Mouse (Mus musculus): ENCODE measurements around the gene Cacna1d. TPM values are rescaled to one million over a fixed set of nuclear protein-coding genes. Genes with fewer than 3 reads are reported as not detected.
A peak's percentile ranks its signal among the peaks of the same experiment; 100 is the strongest.

The Cacna1d gene
- polyA plus RNA-seq, 1 experiment from 2014 or later = 1.5 TPM

DNA sequence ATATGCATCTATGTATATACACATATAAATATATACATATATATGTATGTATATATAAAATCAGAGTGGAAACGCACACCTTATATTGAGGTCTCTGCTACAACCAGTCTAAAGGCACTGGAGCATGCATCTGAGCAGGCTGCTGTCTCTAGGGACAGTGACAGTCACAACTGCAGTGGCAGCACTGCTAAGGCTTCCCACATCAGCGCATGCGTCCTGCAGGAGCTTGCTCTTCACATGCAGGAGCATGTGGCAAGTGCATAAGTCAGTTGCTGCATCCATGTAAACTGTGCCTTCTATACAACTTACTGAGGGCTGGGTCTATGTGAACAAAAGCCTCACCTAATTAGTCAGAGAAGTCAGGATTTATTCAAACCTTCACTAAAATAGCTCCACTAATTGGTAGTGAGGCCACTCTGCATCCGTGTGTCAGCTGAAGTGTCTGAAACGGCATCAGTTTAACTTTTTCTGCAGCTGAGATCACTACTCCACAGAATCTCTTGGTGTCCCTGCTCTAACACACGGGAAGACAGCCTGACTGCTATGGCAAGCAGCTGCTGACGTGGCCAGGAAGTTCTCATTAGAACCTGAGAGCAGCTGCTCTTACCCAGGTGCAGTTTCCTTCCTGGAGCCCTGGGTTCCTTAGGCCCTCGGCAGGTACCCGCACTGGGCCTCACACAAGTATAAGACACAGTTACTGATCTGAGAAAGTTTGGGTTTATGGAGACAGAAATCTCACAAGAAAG, 199.7 kb downstream of the Cacna1d start:
- Histone ChIP-seq H3K27ac (ENCODE audit: low read depth, low read length) (no peak overlapping the region), H3K27me3 (replicated peaks; ENCODE audit: control insufficient read depth, insufficient read depth, low read length) (no peaks in the 10 kb centered on the region)

DNA sequence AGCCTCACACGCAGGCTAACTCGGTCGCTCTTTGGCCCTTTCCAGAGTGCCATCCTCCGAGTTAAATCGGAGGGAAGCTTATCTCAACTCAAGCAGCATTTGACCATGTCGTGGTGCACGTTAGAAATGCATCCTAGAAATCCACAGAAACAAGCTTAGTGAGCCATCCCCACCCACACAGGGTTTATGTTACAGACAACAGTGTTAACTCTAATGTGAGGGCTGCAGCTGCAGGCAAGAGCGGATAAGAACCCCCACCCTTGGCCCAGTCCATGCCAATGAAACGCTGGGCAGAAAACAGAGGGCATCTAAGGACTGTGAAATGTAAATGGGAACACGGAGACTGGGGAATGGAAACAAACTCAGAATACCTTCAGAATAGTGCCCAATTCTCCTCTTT, 206.8 kb downstream of the Cacna1d start:
- H3K4me3 ChIP-seq (ENCODE audit: low read depth, low read length) = no peak overlapping the region
- H3K4me1 ChIP-seq (replicated peaks; ENCODE audit: control insufficient read depth, insufficient read depth, low read length) = no peaks in the 10 kb centered on the region
- TF ChIP-seq CTCF (IDR thresholded peaks at IDR 0.05; ENCODE audit: low read depth) = no peak
- peak overlapping the region; percentile 41 for H3K4me2 ChIP-seq (replicated peaks; ENCODE audit: low read depth)
- H3K9me3 ChIP-seq (ENCODE audit: control insufficient read depth) = no peaks in the 10 kb centered on the region
- H3K36me3 ChIP-seq (ENCODE audit: control insufficient read depth, insufficient read depth) = no peaks in the 10 kb centered on the region
- 54% methylated on average over 10 of the region's 10 CpGs for WGBS
- no peak overlapping the region for H3K27ac ChIP-seq (ENCODE audit: low read depth, low read length)
- no peak for ATAC-seq
- H3K9ac ChIP-seq (ENCODE audit: low read depth, low read length) = no peak overlapping the region
- H3K27me3 ChIP-seq (replicated peaks; ENCODE audit: control insufficient read depth, insufficient read depth, low read length) = no peaks in the 10 kb centered on the region

More for the DNA sequence above, 199.7 kb downstream of the Cacna1d start:
- H3K4me1 ChIP-seq (replicated peaks; ENCODE audit: control insufficient read depth, insufficient read depth, low read length) = no peaks in the 10 kb centered on the region
- no peak overlapping the region for H3K9ac ChIP-seq (ENCODE audit: low read depth, low read length)
- no peak for TF ChIP-seq CTCF (IDR thresholded peaks at IDR 0.05; ENCODE audit: low read depth)
- no peaks in the 10 kb centered on the region for H3K36me3 ChIP-seq (ENCODE audit: control insufficient read depth, insufficient read depth)
- no peaks in the 10 kb centered on the region for H3K9me3 ChIP-seq (ENCODE audit: control insufficient read depth)
- H3K4me2 ChIP-seq (replicated peaks; ENCODE audit: low read depth) = no peak overlapping the region
- no peak overlapping the region for H3K4me3 ChIP-seq (ENCODE audit: low read depth, low read length)
- WGBS = 55% methylated on average over 9 of the region's 9 CpGs
- ATAC-seq = no peak

DNA sequence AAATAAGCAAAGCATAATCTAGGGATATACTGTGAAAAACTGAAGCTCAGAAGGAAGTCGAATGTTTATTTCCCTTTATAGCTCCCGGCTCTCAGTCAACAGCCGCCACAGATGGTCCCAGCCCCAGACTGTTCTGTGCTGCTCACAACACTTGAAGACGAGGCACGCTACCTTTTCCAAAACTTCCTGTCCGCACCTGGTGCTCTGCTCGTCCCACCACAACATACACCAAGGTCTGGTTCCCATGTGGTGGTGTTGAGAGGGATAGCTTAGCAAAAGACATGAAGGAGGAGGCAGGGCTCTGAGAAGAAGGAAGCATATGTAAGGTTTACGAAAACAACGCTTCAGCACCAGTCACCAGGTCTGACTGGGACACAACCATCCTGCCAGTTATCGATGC, 207.2 kb downstream of the Cacna1d start:
- H3K36me3 ChIP-seq (ENCODE audit: control insufficient read depth, insufficient read depth) = no peaks in the 10 kb centered on the region
- peak overlapping the region; percentile 41 for H3K4me2 ChIP-seq (replicated peaks; ENCODE audit: low read depth)
- no peaks in the 10 kb centered on the region for H3K9me3 ChIP-seq (ENCODE audit: control insufficient read depth)
- no peaks in the 10 kb centered on the region for H3K4me1 ChIP-seq (replicated peaks; ENCODE audit: control insufficient read depth, insufficient read depth, low read length)
- no peak overlapping the region for H3K4me3 ChIP-seq (ENCODE audit: low read depth, low read length)
- H3K27ac ChIP-seq (ENCODE audit: low read depth, low read length) = no peak overlapping the region
- TF ChIP-seq CTCF (IDR thresholded peaks at IDR 0.05; ENCODE audit: low read depth) = no peak
- no peak for ATAC-seq
- no peaks in the 10 kb centered on the region for H3K27me3 ChIP-seq (replicated peaks; ENCODE audit: control insufficient read depth, insufficient read depth, low read length)
- 40% methylated on average over 10 of the region's 10 CpGs for WGBS
- H3K9ac ChIP-seq (ENCODE audit: low read depth, low read length) = no peak overlapping the region

- no peak for TF ChIP-seq CTCF (IDR thresholded peaks at IDR 0.05; ENCODE audit: low read depth)
- WGBS = 82% methylated on average over 9 of the region's 9 CpGs
These were observed 215.7 kb downstream of the Cacna1d start for GRCm38 (mm10) chr14:30275572-30275971.

DNA sequence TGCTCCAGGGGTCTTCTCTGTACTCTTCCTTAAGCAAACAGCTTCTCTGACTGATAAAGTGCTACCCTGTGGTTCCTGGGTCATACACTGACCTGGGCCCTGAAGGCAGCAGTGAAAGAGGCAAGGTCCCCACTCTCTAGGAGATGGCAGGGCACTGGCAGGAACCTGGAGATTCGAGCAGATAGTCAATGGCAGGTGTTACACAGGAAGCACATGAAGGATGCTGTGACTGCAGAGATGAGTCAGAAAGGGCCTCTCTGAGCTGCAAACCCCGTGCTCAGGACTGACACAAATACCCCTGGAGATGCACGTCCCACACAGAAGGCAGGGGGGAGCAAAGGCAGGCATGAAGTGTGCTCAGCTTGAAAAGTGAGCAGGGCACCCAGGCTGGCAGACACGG, 218.3 kb downstream of the Cacna1d start:
- Histone ChIP-seq H3K27ac (ENCODE audit: low read depth, low read length) (no peak overlapping the region), H3K36me3 (ENCODE audit: control insufficient read depth, insufficient read depth) (no peaks in the 10 kb centered on the region), H3K9me3 (ENCODE audit: control insufficient read depth) (no peaks in the 10 kb centered on the region), H3K4me1 (replicated peaks; ENCODE audit: control insufficient read depth, insufficient read depth, low read length) (no peaks in the 10 kb centered on the region), H3K9ac (ENCODE audit: low read depth, low read length) (no peak overlapping the region), H3K4me2 (replicated peaks; ENCODE audit: low read depth) (no peak overlapping the region), H3K27me3 (replicated peaks; ENCODE audit: control insufficient read depth, insufficient read depth, low read length) (no peaks in the 10 kb centered on the region), H3K4me3 (ENCODE audit: low read depth, low read length) (no peak overlapping the region)
- ATAC-seq = no peak
- TF ChIP-seq CTCF (IDR thresholded peaks at IDR 0.05; ENCODE audit: low read depth) = no peak
- 74% methylated on average over 4 of the region's 4 CpGs for WGBS

More at GRCm38 (mm10) chr14:30275572-30275971, 215.7 kb downstream of the Cacna1d start:
- no peak overlapping the region for H3K27ac ChIP-seq (ENCODE audit: low read depth, low read length)
- no peaks in the 10 kb centered on the region for H3K27me3 ChIP-seq (replicated peaks; ENCODE audit: control insufficient read depth, insufficient read depth, low read length)
- no peak overlapping the region for H3K9ac ChIP-seq (ENCODE audit: low read depth, low read length)
- no peaks in the 10 kb centered on the region for H3K36me3 ChIP-seq (ENCODE audit: control insufficient read depth, insufficient read depth)
- no peak for ATAC-seq
- no peaks in the 10 kb centered on the region for H3K9me3 ChIP-seq (ENCODE audit: control insufficient read depth)
- H3K4me1 ChIP-seq (replicated peaks; ENCODE audit: control insufficient read depth, insufficient read depth, low read length) = no peaks in the 10 kb centered on the region
- H3K4me3 ChIP-seq (ENCODE audit: low read depth, low read length) = no peak overlapping the region
- H3K4me2 ChIP-seq (replicated peaks; ENCODE audit: low read depth) = no peak overlapping the region

GRCm38 (mm10) chr14:30272523-30272922, 218.7 kb downstream of the Cacna1d start:
- no peaks in the 10 kb centered on the region for H3K4me1 ChIP-seq (replicated peaks; ENCODE audit: control insufficient read depth, insufficient read depth, low read length)
- H3K9me3 ChIP-seq (ENCODE audit: control insufficient read depth) = no peaks in the 10 kb centered on the region
- no peak overlapping the region for H3K9ac ChIP-seq (ENCODE audit: low read depth, low read length)
- H3K27ac ChIP-seq (ENCODE audit: low read depth, low read length) = no peak overlapping the region
- H3K36me3 ChIP-seq (ENCODE audit: control insufficient read depth, insufficient read depth) = no peaks in the 10 kb centered on the region
- 73% methylated on average over 5 of the region's 5 CpGs for WGBS
- no peaks in the 10 kb centered on the region for H3K27me3 ChIP-seq (replicated peaks; ENCODE audit: control insufficient read depth, insufficient read depth, low read length)
- no peak overlapping the region for H3K4me2 ChIP-seq (replicated peaks; ENCODE audit: low read depth)
- no peak for TF ChIP-seq CTCF (IDR thresholded peaks at IDR 0.05; ENCODE audit: low read depth)
- no peak overlapping the region for H3K4me3 ChIP-seq (ENCODE audit: low read depth, low read length)
- ATAC-seq = no peak

Data from intestine, postnatal 0 days (tissue).